Mouse (Mus musculus) embryo, embryonic 10 days (tissue): ENCODE data around the gene Ctrl.

Experiments
- DNase-seq: peaks from one replicate; pipeline ENCODE4 v3.0.0-alpha.2; 2015; ENCODE audit warnings: low spot score

The Ctrl gene

GRCm38 (mm10) chr8:105937496-105938305, 4.0 kb upstream of the Ctrl start:
- DNase-seq = peak; percentile 23

- peak; percentile 96 for DNase-seq
These were observed 3.3 kb upstream of the Ctrl start for GRCm38 (mm10) chr8:105936866-105937475.

- no peak for DNase-seq
These were observed 2.4 kb upstream of the Ctrl start for GRCm38 (mm10) chr8:105935863-105936603.

GRCm38 (mm10) chr8:105935105-105935504, 1.4 kb upstream of the Ctrl start:
- DNase-seq = no peak

- no peak for DNase-seq
These were observed 1.1 kb downstream of the Ctrl start for GRCm38 (mm10) chr8:105932525-105932924.

- DNase-seq = no peak
These were observed 2.4 kb downstream of the Ctrl start for GRCm38 (mm10) chr8:105931271-105931670.

- DNase-seq = peak; percentile 73
These were observed 3.1 kb downstream of the Ctrl start for GRCm38 (mm10) chr8:105930602-105931001.

GRCm38 (mm10) chr8:105925123-105925522, 8.5 kb downstream of the Ctrl start:
- no peak for DNase-seq

GRCm38 (mm10) chr8:105919390-105919789, 14.3 kb downstream of the Ctrl start:
- DNase-seq = no peak

- DNase-seq = no peak
These were observed 32.6 kb downstream of the Ctrl start for GRCm38 (mm10) chr8:105900941-105901616.

- peak; percentile 96 for DNase-seq
These were observed 33.3 kb downstream of the Ctrl start, which contains the start of gene Pskh1 for GRCm38 (mm10) chr8:105900180-105900940. Gene Pskh1 (plus strand): TSS chr8:105900441.

GRCm38 (mm10) chr8:105897801-105898480, 35.7 kb downstream of the Ctrl start:
- DNase-seq = no peak

GRCm38 (mm10) chr8:105893339-105893738, 40.3 kb downstream of the Ctrl start, which contains the start of gene Nrn1l:
Gene Nrn1l (plus strand): TSS chr8:105893567.
- peak; percentile 84 for DNase-seq

- DNase-seq = no peak
These were observed 41.2 kb downstream of the Ctrl start for GRCm38 (mm10) chr8:105892432-105892831.

GRCm38 (mm10) chr8:105890870-105891269, 42.8 kb downstream of the Ctrl start:
- DNase-seq = no peak

GRCm38 (mm10) chr8:105889756-105890465, 43.8 kb downstream of the Ctrl start:
- DNase-seq = no peak
